Mouse (Mus musculus) adrenal gland, postnatal 36 days (tissue): ENCODE data around the gene Isoc2b. TPM values are rescaled to one million over a fixed set of nuclear protein-coding genes. Genes with fewer than 3 reads are reported as not detected.
A peak's percentile ranks its signal among the peaks of the same experiment; 100 is the strongest.
"Not testable (repeated sequence)": the region's sequence is repeated elsewhere in the genome, so short reads cannot be mapped to it uniquely, and the experiment has no call there.

Source experiments
- DNase-seq, 2 experiments: peaks; one replicate each; pipeline ENCODE4 v3.0.0; 2021; ENCODE audit warnings: mixed read lengths in 1 of 2
- total RNA-seq, 2 experiments: library from RNA; stranded (reverse); gene quantifications; 2 replicates each; pipeline ENCODE4 v1.2.3; 2021

Isoc2b gene
- total RNA-seq, 2 experiments from 2014 or later: 9.2 to 23.4 TPM

GRCm38 (mm10) chr7:4836351-4836792 is 33.7 kb downstream of the Isoc2b start:
- peak; percentile 82 to 83 for DNase-seq

- peak in 1 of 2 experiments; percentile 11 for DNase-seq
Observed at GRCm38 (mm10) chr7:4835631-4836327, 34.3 kb downstream of the Isoc2b start.

GRCm38 (mm10) chr7:4830476-4830875 is 39.6 kb downstream of the Isoc2b start:
- DNase-seq: no peak

GRCm38 (mm10) chr7:4825365-4825764 is 44.7 kb downstream of the Isoc2b start:
- DNase-seq: no peak

GRCm38 (mm10) chr7:4822162-4822907 is 47.7 kb downstream of the Isoc2b start:
- no peak for DNase-seq

GRCm38 (mm10) chr7:4821690-4822089 is 48.4 kb downstream of the Isoc2b start:
- DNase-seq: no peak

GRCm38 (mm10) chr7:4820925-4821324 is 49.1 kb downstream of the Isoc2b start:
- DNase-seq: not testable (repeated sequence)

GRCm38 (mm10) chr7:4816559-4816958 is 53.5 kb downstream of the Isoc2b start:
- no peak for DNase-seq

GRCm38 (mm10) chr7:4813105-4813791 is 56.8 kb downstream of the Isoc2b start:
- no peak for DNase-seq

- DNase-seq: peak; percentile 98
Observed at GRCm38 (mm10) chr7:4812303-4813104, 57.6 kb downstream of the Isoc2b start, which contains the start of gene Ube2s. Gene Ube2s (minus strand): TSS chr7:4812590.

GRCm38 (mm10) chr7:4811842-4812302 is 58.2 kb downstream of the Isoc2b start:
- DNase-seq: peak in 1 of 2 experiments; percentile 39

GRCm38 (mm10) chr7:4811131-4811530 is 58.9 kb downstream of the Isoc2b start:
- DNase-seq: not testable (repeated sequence)

- peak in 1 of 2 experiments; percentile 27 for DNase-seq
Observed at GRCm38 (mm10) chr7:4806716-4807115, 63.3 kb downstream of the Isoc2b start.

- no peak for DNase-seq
Observed at GRCm38 (mm10) chr7:4802247-4802646, 67.8 kb downstream of the Isoc2b start.

GRCm38 (mm10) chr7:4795767-4796433 is 74.2 kb downstream of the Isoc2b start:
- peak in 1 of 2 experiments; percentile 20 for DNase-seq

Other genes starting within 250 kb of the Isoc2b start
- gene Tmem86b, start 238.8 kb downstream of the Isoc2b start, total RNA-seq: 1 to 10 TPM; 5.9 to 8.2 TPM
- 10 to 100 TPM; 82.6 to 89.5 TPM for gene Ppp6r1, start 211.2 kb downstream of the Isoc2b start, total RNA-seq
- 10 to 100 TPM; 47.8 to 50.7 TPM for gene Hspbp1, start 185.2 kb downstream of the Isoc2b start, total RNA-seq
- gene Brsk1, start 179.7 kb downstream of the Isoc2b start, total RNA-seq: 1 to 10 TPM; 6.6 to 8.0 TPM
- gene Tmem150b, start 145.0 kb downstream of the Isoc2b start, total RNA-seq: under 1 TPM; 0.16 to 0.43 TPM
- 10 to 100 TPM; 30.5 to 34.6 TPM for gene Kmt5c, start 130.1 kb downstream of the Isoc2b start, total RNA-seq
- gene Cox6b2, start 117.2 kb downstream of the Isoc2b start, total RNA-seq: 1 to 10 TPM; 7.5 to 7.8 TPM
- gene Fam71e2, start 99.0 kb downstream of the Isoc2b start, total RNA-seq: not detected
- gene Il11, start 87.4 kb downstream of the Isoc2b start, total RNA-seq: under 1 TPM; 0.13 to 0.56 TPM
- gene Tmem190, start 87.3 kb downstream of the Isoc2b start, total RNA-seq: not detected
- 10 to 100 TPM in 1 of 2 experiments, 1 to 10 TPM in 1; 8.2 to 15.0 TPM for gene Tmem238, start 80.6 kb downstream of the Isoc2b start, total RNA-seq
- 1,000 to 10,000 TPM in 1 of 2 experiments, 100 to 1,000 TPM in 1; 989 to 1,001 TPM for gene Rpl28, start 77.4 kb downstream of the Isoc2b start, total RNA-seq
- 100 to 1,000 TPM; 123 to 125 TPM for gene Ube2s, start 57.7 kb downstream of the Isoc2b start, total RNA-seq
- gene Shisa7, start 25.6 kb downstream of the Isoc2b start, total RNA-seq: under 1 TPM; 0.86 to 0.93 TPM
- 10 to 100 TPM; 23.5 to 47.3 TPM for gene Isoc2a, start 6.9 kb upstream of the Isoc2b start, total RNA-seq
- not detected for gene Gm36210, start 36.3 kb upstream of the Isoc2b start, total RNA-seq
- gene Zfp628, start 45.0 kb upstream of the Isoc2b start, total RNA-seq: 10 to 100 TPM; 13.7 to 15.5 TPM
- 10 to 100 TPM in 1 of 2 experiments, 1 to 10 TPM in 1; 7.1 to 11.5 TPM for gene Nat14, start 51.8 kb upstream of the Isoc2b start, total RNA-seq
- 1 to 10 TPM; 1.7 to 2.7 TPM for gene Ssc5d, start 55.5 kb upstream of the Isoc2b start, total RNA-seq
- under 1 TPM; 0.36 to 0.89 TPM for gene Sbk2, start 94.1 kb upstream of the Isoc2b start, total RNA-seq
- gene Sbk3, start 100.9 kb upstream of the Isoc2b start, total RNA-seq: under 1 TPM; 0.23 to 0.50 TPM
- gene Zfp579, start 125.9 kb upstream of the Isoc2b start, total RNA-seq: 10 to 100 TPM; 16.5 to 16.8 TPM
- gene Zfp524, start 144.2 kb upstream of the Isoc2b start, total RNA-seq: 10 to 100 TPM in 1 of 2 experiments, 1 to 10 TPM in 1; 8.7 to 14.0 TPM
- 10 to 100 TPM; 23.5 to 31.5 TPM for gene Fiz1, start 144.4 kb upstream of the Isoc2b start, total RNA-seq
- gene Gm44973, start 145.2 kb upstream of the Isoc2b start, total RNA-seq: not detected
- gene Zfp865, start 150.1 kb upstream of the Isoc2b start, total RNA-seq: 10 to 100 TPM; 22.1 to 24.1 TPM
- gene Ccdc106, start 150.3 kb upstream of the Isoc2b start, total RNA-seq: 1 to 10 TPM in 1 of 2 experiments, under 1 TPM in 1; 0.96 to 1.4 TPM
- gene 4632433K11Rik, start 163.9 kb upstream of the Isoc2b start, total RNA-seq: not detected
- 1 to 10 TPM; 3.8 to 4.5 TPM for gene Zfp784, start 168.2 kb upstream of the Isoc2b start, total RNA-seq
- 1 to 10 TPM; 6.4 to 9.3 TPM for gene Zfp580, start 181.3 kb upstream of the Isoc2b start, total RNA-seq
- gene U2af2, start 191.9 kb upstream of the Isoc2b start, total RNA-seq: 100 to 1,000 TPM; 143 to 180 TPM
- gene Epn1, start 210.0 kb upstream of the Isoc2b start, total RNA-seq: 100 to 1,000 TPM; 146 to 155 TPM
- gene Rfpl4, start 246.7 kb upstream of the Isoc2b start, total RNA-seq: under 1 TPM in 1 of 2 experiments, not detected in 1; 0.56 TPM